Mouse (Mus musculus): ENCODE data around the gene Gm30191. TPM values are rescaled to one million over a fixed set of nuclear protein-coding genes. Genes with fewer than 3 reads are reported as not detected.

Gene Gm30191
- polyA plus RNA-seq, 1 experiment = not detected

Other genes starting within 250 kb of the Gm30191 start
- gene Dhdds, start 246.0 kb upstream of the Gm30191 start, polyA plus RNA-seq (2012; rRNA removed) = 30.1 and 30.5 TPM in 2 replicates
- gene Lin28a, start 228.1 kb upstream of the Gm30191 start, polyA plus RNA-seq (2012; rRNA removed) = not detected in 2 replicates
- 0.24 and 0.45 TPM in 2 replicates for gene Zfp683, start 193.1 kb upstream of the Gm30191 start, polyA plus RNA-seq (2012; rRNA removed)
- gene Crybg2, start 186.1 kb upstream of the Gm30191 start, polyA plus RNA-seq (2012; rRNA removed) = 33.6 and 47.2 TPM in 2 replicates
- gene Cd52, start 151.9 kb upstream of the Gm30191 start, polyA plus RNA-seq (2012; rRNA removed) = 97.7 and 132 TPM in 2 replicates
- gene Ubxn11, start 144.4 kb upstream of the Gm30191 start, polyA plus RNA-seq (2012; rRNA removed) = 4.7 and 5.0 TPM in 2 replicates
- 651 and 734 TPM in 2 replicates for gene Sh3bgrl3, start 118.1 kb upstream of the Gm30191 start, polyA plus RNA-seq (2012; rRNA removed)
- gene Cep85, start 59.8 kb upstream of the Gm30191 start, polyA plus RNA-seq (2012; rRNA removed) = 12.7 and 22.2 TPM in 2 replicates
- not detected in 2 replicates for gene Gm7534, start 43.9 kb upstream of the Gm30191 start, polyA plus RNA-seq (2012; rRNA removed)
- 1.4 and 1.5 TPM in 2 replicates for gene Catsper4, start 19.6 kb upstream of the Gm30191 start, polyA plus RNA-seq (2012; rRNA removed)
- gene Cnksr1, start 8.5 kb upstream of the Gm30191 start, polyA plus RNA-seq (2012; rRNA removed) = 30.7 and 41.9 TPM in 2 replicates
- gene E130218I03Rik, start 3.3 kb upstream of the Gm30191 start, polyA plus RNA-seq (2012; rRNA removed) = not detected in 2 replicates
- gene Zfp593, start 1.3 kb upstream of the Gm30191 start, polyA plus RNA-seq (2012; rRNA removed) = 7.6 and 9.1 TPM in 2 replicates
- 5.5 and 6.4 TPM in 2 replicates for gene Grrp1, start 7.2 kb downstream of the Gm30191 start, polyA plus RNA-seq (2012; rRNA removed)
- 4.7 and 7.2 TPM in 2 replicates for gene Pdik1l, start 41.0 kb downstream of the Gm30191 start, polyA plus RNA-seq (2012; rRNA removed)
- 0.10 and 0.27 TPM in 2 replicates for gene Trim63, start 68.2 kb downstream of the Gm30191 start, polyA plus RNA-seq (2012; rRNA removed)
- gene Slc30a2, start 96.2 kb downstream of the Gm30191 start, polyA plus RNA-seq (2012; rRNA removed) = 27.4 and 49.7 TPM in 2 replicates
- gene Extl1, start 136.9 kb downstream of the Gm30191 start, polyA plus RNA-seq (2012; rRNA removed) = 1.7 and 1.9 TPM in 2 replicates
- gene Pafah2, start 149.4 kb downstream of the Gm30191 start, polyA plus RNA-seq (2012; rRNA removed) = 32.1 and 41.9 TPM in 2 replicates
- 40.1 and 45.3 TPM in 2 replicates for gene Stmn1, start 221.4 kb downstream of the Gm30191 start, polyA plus RNA-seq (2012; rRNA removed)
- 9.6 and 21.6 TPM in 2 replicates for gene Paqr7, start 249.8 kb downstream of the Gm30191 start, polyA plus RNA-seq (2012; rRNA removed)